Mouse (Mus musculus) central nervous system, embryonic 11.5 days (tissue): ENCODE data around the gene Pidd1. TPM values are rescaled to one million over a fixed set of nuclear protein-coding genes. Genes with fewer than 3 reads are reported as not detected.

Experiments
- polyA plus RNA-seq: library from polyadenylated mRNA; depleted of rRNA; stranded (reverse); fragments of >200 nt; gene quantifications from 2 replicates; pipeline ENCODE4 v1.2.3, GENCODE M21; 2012; rRNA removed

Gene Pidd1
- 29.8 and 30.6 TPM in 2 replicates for polyA plus RNA-seq

GRCm38 (mm10) chr7:141443828-141444237, at the start of gene Pidd1:
Gene Pidd1 (minus strand): TSS chr7:141444025.

GRCm38 (mm10) chr7:141475011-141475804, 31.4 kb upstream of the Pidd1 start, which contains the start of the genes Polr2l and Tspan4:
Gene Polr2l (minus strand): TSS chr7:141475132.
Gene Tspan4 (plus strand): TSS chr7:141475240.

GRCm38 (mm10) chr7:141467230-141468030, 23.6 kb upstream of the Pidd1 start, which contains the start of gene Cd151:
Gene Cd151 (plus strand): TSS chr7:141467392.

GRCm38 (mm10) chr7:141460391-141461113, 16.7 kb upstream of the Pidd1 start, which contains the start of gene Cracr2b:
Gene Cracr2b (plus strand): TSS chr7:141461094.

GRCm38 (mm10) chr7:141454967-141455551, 11.2 kb upstream of the Pidd1 start, which contains the start of gene Pnpla2:
Gene Pnpla2 (plus strand): TSS chr7:141455198.

GRCm38 (mm10) chr7:141447110-141447991, 3.5 kb upstream of the Pidd1 start, which contains the start of gene Rplp2:
Gene Rplp2 (plus strand): TSS chr7:141447370.

GRCm38 (mm10) chr7:141437178-141438120, 6.4 kb downstream of the Pidd1 start, which contains the start of gene Slc25a22:
Gene Slc25a22 (minus strand): TSS chr7:141437892.

GRCm38 (mm10) chr7:141429310-141429709, 14.5 kb downstream of the Pidd1 start, which contains the start of gene Cend1:
Gene Cend1 (minus strand): TSS chr7:141429491.

GRCm38 (mm10) chr7:141413809-141414584, 29.8 kb downstream of the Pidd1 start, which contains the start of gene Gatd1:
Gene Gatd1 (minus strand): TSS chr7:141414136.

GRCm38 (mm10) chr7:141391625-141392551, 51.9 kb downstream of the Pidd1 start, which contains the start of gene Taldo1:
Gene Taldo1 (plus strand): TSS chr7:141392199.

Other genes with a start within 250 kb of the Pidd1 start
- gene Lrrc56, start 249.9 kb downstream of the Pidd1 start, polyA plus RNA-seq = 15.4 and 17.1 TPM in 2 replicates
- gene Lmntd2, start 229.9 kb downstream of the Pidd1 start, polyA plus RNA-seq = 8.6 and 10.9 TPM in 2 replicates
- 38.0 and 43.8 TPM in 2 replicates for gene Rassf7, start 228.2 kb downstream of the Pidd1 start, polyA plus RNA-seq
- 45.8 and 52.9 TPM in 2 replicates for gene Phrf1, start 215.2 kb downstream of the Pidd1 start, polyA plus RNA-seq
- 0.49 and 0.77 TPM in 2 replicates for gene Irf7, start 177.5 kb downstream of the Pidd1 start, polyA plus RNA-seq
- gene Cdhr5, start 167.2 kb downstream of the Pidd1 start, polyA plus RNA-seq = 0.02 and 0.16 TPM in 2 replicates
- 0.28 and 4.1 TPM in 2 replicates for gene Sct, start 164.9 kb downstream of the Pidd1 start, polyA plus RNA-seq
- gene Drd4, start 152.0 kb downstream of the Pidd1 start, polyA plus RNA-seq = 0.56 and 1.6 TPM in 2 replicates
- gene Deaf1, start 116.3 kb downstream of the Pidd1 start, polyA plus RNA-seq = 45.2 and 61.7 TPM in 2 replicates
- 44.9 and 57.3 TPM in 2 replicates for gene Tmem80, start 116.3 kb downstream of the Pidd1 start, polyA plus RNA-seq
- gene Eps8l2, start 105.1 kb downstream of the Pidd1 start, polyA plus RNA-seq = 2.7 and 3.8 TPM in 2 replicates
- gene Taldo1, start 51.8 kb downstream of the Pidd1 start, polyA plus RNA-seq = 237 and 389 TPM in 2 replicates
- gene Gatd1, start 29.9 kb downstream of the Pidd1 start, polyA plus RNA-seq = 36.6 and 60.3 TPM in 2 replicates
- gene Cend1, start 14.5 kb downstream of the Pidd1 start, polyA plus RNA-seq = 6.8 and 9.0 TPM in 2 replicates
- 61.2 and 68.0 TPM in 2 replicates for gene Slc25a22, start 6.1 kb downstream of the Pidd1 start, polyA plus RNA-seq
- 1,440 and 4,284 TPM in 2 replicates for gene Rplp2, start 3.3 kb upstream of the Pidd1 start, polyA plus RNA-seq
- gene Pnpla2, start 11.2 kb upstream of the Pidd1 start, polyA plus RNA-seq = 10.3 and 13.7 TPM in 2 replicates
- 4.1 and 6.6 TPM in 2 replicates for gene Cracr2b, start 17.1 kb upstream of the Pidd1 start, polyA plus RNA-seq
- 70.7 and 98.9 TPM in 2 replicates for gene Cd151, start 23.4 kb upstream of the Pidd1 start, polyA plus RNA-seq
- 45.0 and 90.3 TPM in 2 replicates for gene Polr2l, start 31.1 kb upstream of the Pidd1 start, polyA plus RNA-seq
- gene Tspan4, start 31.2 kb upstream of the Pidd1 start, polyA plus RNA-seq = 19.9 and 31.4 TPM in 2 replicates
- gene Chid1, start 95.8 kb upstream of the Pidd1 start, polyA plus RNA-seq = 17.4 and 24.0 TPM in 2 replicates
- gene Ap2a2, start 118.1 kb upstream of the Pidd1 start, polyA plus RNA-seq = 40.9 and 45.4 TPM in 2 replicates
- 0.08 and 0.11 TPM in 2 replicates for gene Muc6, start 211.3 kb upstream of the Pidd1 start, polyA plus RNA-seq
- 0.52 and 1.3 TPM in 2 replicates for gene Muc2, start 246.3 kb upstream of the Pidd1 start, polyA plus RNA-seq